Mouse (Mus musculus) bone marrow macrophage, adult 2 months (primary cell): ENCODE results near the gene Syt13. TPM values are rescaled to one million over a fixed set of nuclear protein-coding genes. Genes with fewer than 3 reads are reported as not detected.

Source experiments
- H3K27ac ChIP-seq: 2 replicates; pipeline ENCODE4 v1.5.1; 2012; ENCODE audit warnings: low read depth, low read length; ENCODE audit not compliant: insufficient read depth
- H3K4me1 ChIP-seq: 2 replicates; pipeline ENCODE4 v1.6.1; 2012; ENCODE audit warnings: low read length; ENCODE audit not compliant: control insufficient read depth, insufficient read depth
- H3K4me3 ChIP-seq: 2 replicates; pipeline ENCODE4 v1.5.1; 2012; ENCODE audit warnings: mild to moderate bottlenecking, low read length, moderate library complexity; ENCODE audit not compliant: insufficient read depth
- CTCF ChIP-seq: IDR thresholded peaks from 2 replicates; pipeline ENCODE4 v1.5.1; 2012; ENCODE audit warnings: low read depth, mild to moderate bottlenecking, low read length, moderate library complexity
- POLR2A ChIP-seq: IDR thresholded peaks from 2 replicates; pipeline ENCODE4 v1.6.1; 2012; ENCODE audit warnings: mild to moderate bottlenecking, low read depth, low read length, borderline replicate concordance
- polyA plus RNA-seq: library from polyadenylated mRNA; stranded (reverse); fragments of >200 nt; gene quantifications from 2 replicates; pipeline ENCODE4 v1.2.4, GENCODE M21; 2012; ENCODE audit not compliant: missing spikeins, insufficient read depth, insufficient read length

Syt13 gene
- polyA plus RNA-seq, 1 experiment: not detected

- TF ChIP-seq POLR2A (no peak), CTCF (no peak)
- H3K4me1 ChIP-seq: no peaks in the 10 kb centered on the region
- no peak overlapping the region for H3K4me3 ChIP-seq
- no peak overlapping the region for H3K27ac ChIP-seq
Observed at GRCm38 (mm10) chr2:92943406-92943805, 28.5 kb downstream of the Syt13 start.

- Histone ChIP-seq H3K4me3 (no peak overlapping the region), H3K4me1 (no peaks in the 10 kb centered on the region), H3K27ac (no peak overlapping the region)
- no peak for TF ChIP-seq POLR2A
- TF ChIP-seq CTCF: no peak
Observed at GRCm38 (mm10) chr2:92944356-92944755, 29.5 kb downstream of the Syt13 start.

GRCm38 (mm10) chr2:92945125-92945746 is 30.3 kb downstream of the Syt13 start:
- no peaks in the 10 kb centered on the region for H3K4me1 ChIP-seq
- no peak overlapping the region for H3K4me3 ChIP-seq
- TF ChIP-seq CTCF (no peak), POLR2A (no peak)
- H3K27ac ChIP-seq: no peak overlapping the region

DNA sequence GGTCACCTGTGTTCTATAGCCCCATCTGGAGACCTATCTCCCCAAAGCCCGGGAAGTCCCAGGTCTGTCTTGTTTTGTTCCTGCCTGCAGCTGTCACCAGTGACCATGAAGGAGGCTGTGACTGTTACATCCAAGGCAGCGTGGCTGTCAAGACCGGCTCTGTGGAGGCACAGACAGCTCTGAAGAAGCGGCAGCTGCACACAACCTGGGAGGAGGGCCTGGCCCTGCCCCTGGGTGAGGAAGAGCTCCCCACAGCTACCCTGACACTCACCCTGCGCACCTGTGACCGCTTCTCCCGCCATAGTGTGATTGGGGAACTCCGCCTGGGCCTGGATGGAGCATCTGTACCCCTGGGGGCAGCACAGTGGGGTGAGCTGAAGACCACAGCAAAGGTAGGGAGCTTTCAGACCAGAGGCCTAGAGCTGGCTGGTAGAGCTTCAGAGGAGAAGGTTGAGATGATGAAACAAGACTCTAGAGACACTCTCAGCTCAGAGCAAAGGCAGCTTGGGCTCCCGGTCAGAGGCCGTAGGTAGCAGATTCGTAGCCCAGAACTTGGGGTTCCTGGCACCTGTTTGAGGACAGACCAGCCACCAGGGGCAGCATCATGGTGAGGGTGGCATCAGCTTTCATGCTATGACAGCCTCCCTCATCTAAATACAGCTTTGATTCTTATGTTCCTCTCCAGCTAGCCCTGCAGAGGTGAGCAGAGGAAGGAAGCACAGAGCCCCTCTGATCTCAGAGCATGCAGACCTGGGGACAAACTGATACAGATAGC is 31.1 kb downstream of the Syt13 start:
- no peak for TF ChIP-seq POLR2A
- 0 out of 2 replicates have a peak, but pooled peaks have one; percentile 9 for TF ChIP-seq CTCF
- no peak overlapping the region for H3K4me3 ChIP-seq
- no peak overlapping the region for H3K27ac ChIP-seq
- no peaks in the 10 kb centered on the region for H3K4me1 ChIP-seq

DNA sequence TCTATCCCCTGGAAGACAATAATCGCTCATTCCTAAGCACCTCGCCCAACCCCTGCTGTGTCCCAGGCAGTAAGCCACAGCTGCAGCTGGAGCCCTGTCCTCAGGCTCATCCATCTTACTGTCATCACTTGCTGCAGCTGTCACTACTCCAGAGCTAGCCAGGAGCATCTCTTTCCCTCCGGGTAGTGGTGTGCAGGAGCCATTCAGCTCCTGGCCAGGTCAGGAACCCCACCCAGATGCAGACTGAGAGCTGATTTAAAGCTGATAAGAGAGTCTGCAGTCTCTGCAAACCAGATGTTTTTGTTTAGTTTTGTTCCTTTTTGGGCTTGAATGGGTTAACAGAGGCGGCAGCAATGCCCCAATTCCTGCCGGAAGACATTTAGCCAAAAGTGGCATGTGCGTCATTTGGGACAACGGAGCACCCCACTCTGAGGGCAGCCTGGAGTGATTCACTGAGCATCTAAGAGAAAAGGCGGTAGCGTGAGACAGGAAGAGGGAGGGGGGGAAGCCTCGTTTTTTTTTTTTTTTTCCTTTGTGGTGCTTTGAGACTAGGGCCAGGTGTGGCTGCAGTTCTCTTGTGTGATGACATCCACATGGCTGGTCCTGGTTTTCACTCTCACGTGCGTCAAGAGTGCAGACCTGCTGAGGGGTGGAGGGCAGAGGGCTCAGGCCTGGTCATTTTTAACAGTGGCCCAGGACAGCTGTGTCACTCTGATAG is 33.2 kb downstream of the Syt13 start:
- H3K27ac ChIP-seq: no peak overlapping the region

GRCm38 (mm10) chr2:92948699-92949300 is 33.9 kb downstream of the Syt13 start:
- no peak for TF ChIP-seq POLR2A
- TF ChIP-seq CTCF: no peak
- Histone ChIP-seq H3K27ac (no peak overlapping the region), H3K4me1 (no peaks in the 10 kb centered on the region), H3K4me3 (no peak overlapping the region)

More for the DNA sequence above, 33.2 kb downstream of the Syt13 start:
- no peak overlapping the region for H3K4me3 ChIP-seq
- H3K4me1 ChIP-seq: no peaks in the 10 kb centered on the region
- TF ChIP-seq POLR2A: no peak
- no peak for TF ChIP-seq CTCF

DNA sequence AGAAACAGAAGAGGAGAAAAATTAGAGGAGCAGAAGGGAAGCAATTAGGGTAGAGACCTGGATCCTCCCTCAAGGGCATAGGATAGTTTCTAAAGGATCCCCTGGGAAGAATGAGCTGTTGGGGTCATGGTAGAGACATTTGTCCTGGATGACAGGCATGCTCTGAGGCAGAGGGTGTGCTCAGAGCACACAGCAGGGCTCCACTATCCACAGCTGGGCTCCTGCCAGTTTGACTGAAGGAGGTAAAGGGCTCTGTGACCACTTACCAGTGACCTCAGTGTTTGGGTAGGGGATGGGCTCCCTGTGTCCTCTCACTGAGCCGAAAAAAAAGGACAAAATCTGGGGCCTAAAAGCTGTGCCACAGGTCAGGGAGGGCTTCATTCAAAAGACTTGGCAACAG is 34.6 kb downstream of the Syt13 start:
- Histone ChIP-seq H3K4me1 (no peaks in the 10 kb centered on the region), H3K4me3 (no peak overlapping the region), H3K27ac (no peak overlapping the region)
- no peak for TF ChIP-seq CTCF
- no peak for TF ChIP-seq POLR2A

- Histone ChIP-seq H3K4me1 (no peaks in the 10 kb centered on the region), H3K4me3 (no peak overlapping the region), H3K27ac (no peak overlapping the region)
- TF ChIP-seq POLR2A (no peak), CTCF (no peak)
Observed at GRCm38 (mm10) chr2:92953450-92953849, 38.6 kb downstream of the Syt13 start.

DNA sequence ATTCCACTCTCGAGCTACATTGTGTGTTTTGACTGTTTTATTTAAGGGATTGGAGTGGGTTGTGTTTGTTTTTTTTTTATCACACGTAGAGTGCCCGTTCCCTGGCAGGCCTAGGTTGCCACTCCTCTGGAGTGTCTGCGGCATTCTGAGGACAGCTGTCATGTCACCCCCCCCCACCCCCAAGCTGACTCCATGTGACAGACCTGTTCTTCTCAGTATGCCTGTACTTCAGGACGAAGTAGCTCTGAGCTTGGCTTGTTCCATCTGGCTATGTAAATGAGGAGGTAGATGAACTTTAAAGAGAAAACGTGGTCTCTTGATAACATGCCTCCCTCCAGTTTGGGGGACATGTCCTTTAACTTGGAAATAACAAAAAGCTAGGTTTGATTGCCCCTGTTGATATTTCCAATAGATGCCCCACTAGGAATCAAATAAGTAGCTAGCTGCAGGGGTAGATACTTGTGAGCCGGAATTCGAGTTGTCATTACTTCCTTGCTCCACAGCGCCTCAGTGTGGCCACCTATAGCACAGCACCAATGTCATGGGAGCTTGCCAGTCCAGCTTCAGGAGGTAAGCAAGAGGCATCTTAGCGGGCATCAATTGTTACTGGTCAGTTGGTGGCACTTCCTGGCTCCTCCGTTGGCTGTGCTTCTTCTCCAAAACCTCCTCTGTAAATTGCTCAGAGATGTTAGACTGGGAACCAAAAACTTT is 39.7 kb downstream of the Syt13 start:
- H3K4me3 ChIP-seq: no peak overlapping the region
- TF ChIP-seq POLR2A: no peak
- TF ChIP-seq CTCF: peak; percentile 48; the same call in 1 of the 2 replicates
- no peak overlapping the region for H3K27ac ChIP-seq
- no peaks in the 10 kb centered on the region for H3K4me1 ChIP-seq
